ENCODE assay signal across 10 mouse cellular contexts in genomic region chr19:34846508-34847038, GRCm38 (mm10). TPM values are rescaled to one million over a fixed set of nuclear protein-coding genes. Genes with fewer than 3 reads are reported as not detected.
DNase-seq lines count a peak whose midpoint lies in the region; ATAC-seq and TF ChIP-seq lines count a peak whose summit lies in the region.
"Had no signal": no experiment of that assay in that cellular context is flagged by ENCODE, and none has a peak within 500 bp of the region (broad histone marks: within the 10 kb centered on the region; RNA-seq: fewer than 3 reads in every experiment).

No protein-coding gene starts in this region.

- H3K4me2 ChIP-seq in embryonic facial prominence, embryonic 13.5 days, result 0 out of 2 replicates have a peak overlapping the region, but pooled peaks have one; percentile 5
- peak overlapping the region; percentile 60 for H3K4me2 ChIP-seq in liver, postnatal 0 days (ENCODE audit: low read depth, low read length)

- no peak for TF ChIP-seq CTCF in liver, postnatal 0 days (IDR thresholded peaks at IDR 0.05; ENCODE audit: low read depth)

- DNase-seq in embryonic facial prominence, embryonic 10.5 days (ENCODE audit: low spot score), result no peak
- peak; percentile 18 for DNase-seq in thymus, postnatal 4 days
- DNase-seq in thymus, postnatal 14 days, result no peak
- no peak for DNase-seq in liver, postnatal 0 days
- no peak for DNase-seq in kidney, adult 18-20 months
- no peak for DNase-seq in frontal cortex, postnatal 10 days (ENCODE audit: low spot score in 2 of 2)
- DNase-seq in gastrocnemius, adult 8-10 months (ENCODE audit: low spot score in 2 of 2), result no peak
- DNase-seq: cerebellum, postnatal 10 days; heart, postnatal 14 days had no signal

- TF ChIP-seq EP300 in liver, postnatal 0 days (IDR thresholded peaks at IDR 0.05; ENCODE audit: low read depth), result no peak

- no peaks in the 10 kb centered on the region for H3K27me3 ChIP-seq in embryonic facial prominence, embryonic 13.5 days
- no peaks in the 10 kb centered on the region for H3K27me3 ChIP-seq in embryonic facial prominence, embryonic 10.5 days (replicated peaks; ENCODE audit: low read depth, poor library complexity, severe bottlenecking)
- no peaks in the 10 kb centered on the region for H3K27me3 ChIP-seq in liver, postnatal 0 days (ENCODE audit: insufficient read depth, low read length)

- WGBS in embryonic facial prominence, embryonic 13.5 days, result 52% methylated on average over 12 of the region's 12 CpGs
- WGBS in embryonic facial prominence, embryonic 10.5 days, result 62% methylated on average over 12 of the region's 12 CpGs
- 9% methylated on average over 12 of the region's 12 CpGs for WGBS in liver, postnatal 0 days (ENCODE audit: insufficient replicate concordance)

- no peaks in the 10 kb centered on the region for H3K36me3 ChIP-seq in embryonic facial prominence, embryonic 13.5 days
- no peaks in the 10 kb centered on the region for H3K36me3 ChIP-seq in embryonic facial prominence, embryonic 10.5 days (replicated peaks)
- no peaks in the 10 kb centered on the region for H3K36me3 ChIP-seq in liver, postnatal 0 days (replicated peaks; ENCODE audit: insufficient read depth, low read length)

- H3K27ac ChIP-seq in embryonic facial prominence, embryonic 13.5 days, result no peak overlapping the region
- no peak overlapping the region for H3K27ac ChIP-seq in embryonic facial prominence, embryonic 10.5 days (replicated peaks)
- peak overlapping the region; percentile 74 for H3K27ac ChIP-seq in liver, postnatal 0 days (ENCODE audit: low read depth)

- no peak overlapping the region for H3K4me3 ChIP-seq in embryonic facial prominence, embryonic 13.5 days
- H3K4me3 ChIP-seq in embryonic facial prominence, embryonic 10.5 days, result no peak overlapping the region
- peak overlapping the region; percentile 31; the same call in 1 of the 2 replicates for H3K4me3 ChIP-seq in liver, postnatal 0 days (ENCODE audit: low read depth, low read length)

- no peak for ATAC-seq in embryonic facial prominence, embryonic 13.5 days (ENCODE audit: insufficient number of reproducible peaks, insufficient read depth, low FRiP score, low TSS enrichment, low read depth)
- ATAC-seq in liver, postnatal 0 days, result peak; percentile 35; the same call in 1 of the 2 replicates

- H3K9ac ChIP-seq in embryonic facial prominence, embryonic 13.5 days, result no peak overlapping the region
- peak overlapping the region; percentile 37 for H3K9ac ChIP-seq in liver, postnatal 0 days (replicated peaks)

- H3K4me1 ChIP-seq in embryonic facial prominence, embryonic 13.5 days, result peaks cover 11% of the 10 kb centered on the region
- peaks cover 11% of the 10 kb centered on the region for H3K4me1 ChIP-seq in embryonic facial prominence, embryonic 10.5 days
- peaks cover 32% of the 10 kb centered on the region for H3K4me1 ChIP-seq in liver, postnatal 0 days (ENCODE audit: insufficient read depth)

- no peaks in the 10 kb centered on the region for H3K9me3 ChIP-seq in embryonic facial prominence, embryonic 13.5 days
- no peaks in the 10 kb centered on the region for H3K9me3 ChIP-seq in embryonic facial prominence, embryonic 10.5 days
- H3K9me3 ChIP-seq in liver, postnatal 0 days (ENCODE audit: low read length), result no peaks in the 10 kb centered on the region

RNA-seq across cellular contexts. Expression of gene Pank1, which starts 32.7 kb away (rescaled TPM):
- polyA plus RNA-seq in embryonic facial prominence, embryonic 13.5 days (2015; fragmentation: Nextera tagmentation; extraction: Ambion mirVana), result 7.5 and 7.6 TPM in 2 replicates
- polyA plus RNA-seq in embryonic facial prominence, embryonic 10.5 days (2016; fragmentation: Nextera tagmentation; extraction: Ambion mirVana), result 6.3 and 7.5 TPM in 2 replicates
- 44.5 and 48.4 TPM in 2 replicates for polyA plus RNA-seq in liver, postnatal 0 days (2015; fragmentation: Nextera tagmentation; extraction: Ambion mirVana)
- 10 to 100 TPM in 2 of 4 experiments, 1 to 10 TPM in 2; 8.6 to 13.8 (median 10.0) TPM for total RNA-seq in gastrocnemius, adult 8-10 months (2022)
